Mouse (Mus musculus) midbrain, embryonic 12.5 days (tissue): ENCODE data around the gene Specc1. TPM values are rescaled to one million over a fixed set of nuclear protein-coding genes. Genes with fewer than 3 reads are reported as not detected.

Source experiments
- ATAC-seq: fragments of 200-750 bp; cut with Nextera tagmentation; 2 replicates; pipeline ENCODE4 v1.8.0; 2017; ENCODE audit warnings: low read depth, moderate TSS enrichment, moderate library complexity; ENCODE audit not compliant: low FRiP score
- H3K27ac ChIP-seq: fragments of 300-500 bp; sonication (generic); replicated peaks from 2 replicates; pipeline ENCODE4 v1.5.1; 2016; ENCODE audit warnings: mild to moderate bottlenecking
- H3K27me3 ChIP-seq: fragments of 300-500 bp; sonication (generic); 2 replicates; pipeline ENCODE4 v1.6.1; 2016; ENCODE audit warnings: mild to moderate bottlenecking
- H3K36me3 ChIP-seq: fragments of 300-500 bp; sonication (generic); 2 replicates; pipeline ENCODE4 v1.6.1; 2016
- H3K4me1 ChIP-seq: fragments of 300-500 bp; sonication (generic); 2 replicates; pipeline ENCODE4 v1.6.1; 2016
- H3K4me2 ChIP-seq: fragments of 300-500 bp; sonication (generic); replicated peaks from 2 replicates; pipeline ENCODE4 v1.6.1; 2016; ENCODE audit warnings: mild to moderate bottlenecking, moderate library complexity
- H3K4me3 ChIP-seq: fragments of 300-500 bp; sonication (generic); 2 replicates; pipeline ENCODE4 v1.5.1; 2016; ENCODE audit warnings: mild to moderate bottlenecking
- H3K9ac ChIP-seq: fragments of 300-500 bp; sonication (generic); replicated peaks from 2 replicates; pipeline ENCODE4 v1.6.1; 2016; ENCODE audit warnings: mild to moderate bottlenecking, moderate library complexity
- H3K9me3 ChIP-seq: fragments of 300-500 bp; sonication (generic); 2 replicates; pipeline ENCODE4 v1.6.1; 2016; ENCODE audit warnings: mild to moderate bottlenecking
- WGBS: fragments of 180-500 bp; shearing (Covaris S2); methylation state at CpG from one replicate; pipeline ENCODE4 v1.1.7; 2016; 5-methylcytosine and 5-hydroxymethylcytosine counted together
- polyA plus RNA-seq: library from polyadenylated mRNA; unstranded; fragments of >200 nt; fragmentation: Nextera tagmentation; extraction: Ambion mirVana; gene quantifications from 2 replicates; pipeline ENCODE4 v1.2.1, GENCODE M21; 2016

The Specc1 gene
- polyA plus RNA-seq, 1 experiment from 2014 or later, result 16.6 TPM

DNA sequence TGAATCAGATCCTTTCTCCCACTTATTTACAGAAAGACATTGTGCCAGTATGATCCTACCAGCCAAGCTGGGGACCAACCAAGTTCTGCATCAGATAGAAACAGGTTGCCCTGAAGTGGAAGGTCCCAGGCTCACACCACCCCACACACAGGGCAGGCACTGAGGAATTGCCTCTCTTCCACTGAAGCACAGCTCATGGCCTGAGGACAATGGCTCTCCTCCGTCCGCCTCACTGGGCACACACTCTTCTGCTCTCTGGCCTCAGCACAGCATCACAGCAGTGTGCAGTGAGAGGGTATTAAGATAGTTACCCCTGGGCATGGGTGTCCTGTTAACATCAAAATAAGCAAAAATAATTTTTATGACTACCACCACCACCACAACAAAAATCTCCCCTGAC, 252.5 kb downstream of the Specc1 start:
- WGBS, result 39% methylated on average over 2 of the region's 2 CpGs

DNA sequence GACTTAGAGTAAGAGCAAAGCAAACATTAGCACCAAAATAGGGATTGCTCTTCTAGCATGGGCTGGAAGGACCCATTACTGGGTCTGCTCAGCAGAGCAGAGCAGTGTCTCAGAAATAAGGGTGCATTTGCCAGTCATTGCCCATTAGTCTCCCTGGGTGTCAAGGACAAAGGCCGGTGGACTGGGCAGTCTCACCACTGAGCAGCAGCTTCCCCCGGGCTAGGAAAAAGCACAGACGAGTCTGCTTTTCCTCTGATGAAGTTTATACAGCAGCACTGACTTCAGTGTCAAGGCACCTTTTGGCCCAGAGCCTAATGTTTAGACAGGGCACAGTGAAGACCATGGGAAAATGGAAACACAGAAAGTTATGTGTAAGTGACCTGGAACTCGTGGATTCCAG, 253.3 kb downstream of the Specc1 start:
- no peak overlapping the region for H3K9ac ChIP-seq
- no peak overlapping the region for H3K4me2 ChIP-seq
- H3K27me3 ChIP-seq, result no peaks in the 10 kb centered on the region
- no peak for ATAC-seq
- WGBS, result 75% methylated on average over 4 of the region's 4 CpGs
- H3K4me1 ChIP-seq, result no peaks in the 10 kb centered on the region
- H3K36me3 ChIP-seq, result 0 out of 2 replicates have a peak, but pooled peaks cover 5% of the 10 kb centered on the region
- H3K9me3 ChIP-seq, result no peaks in the 10 kb centered on the region
- no peak overlapping the region for H3K27ac ChIP-seq
- no peak overlapping the region for H3K4me3 ChIP-seq

More for the DNA sequence above, 252.5 kb downstream of the Specc1 start:
- H3K27me3 ChIP-seq, result no peaks in the 10 kb centered on the region
- H3K4me1 ChIP-seq, result no peaks in the 10 kb centered on the region
- no peaks in the 10 kb centered on the region for H3K9me3 ChIP-seq
- no peak overlapping the region for H3K9ac ChIP-seq
- H3K27ac ChIP-seq, result no peak overlapping the region
- no peak overlapping the region for H3K4me2 ChIP-seq
- no peak for ATAC-seq
- H3K36me3 ChIP-seq, result 0 out of 2 replicates have a peak, but pooled peaks cover 5% of the 10 kb centered on the region
- H3K4me3 ChIP-seq, result no peak overlapping the region

DNA sequence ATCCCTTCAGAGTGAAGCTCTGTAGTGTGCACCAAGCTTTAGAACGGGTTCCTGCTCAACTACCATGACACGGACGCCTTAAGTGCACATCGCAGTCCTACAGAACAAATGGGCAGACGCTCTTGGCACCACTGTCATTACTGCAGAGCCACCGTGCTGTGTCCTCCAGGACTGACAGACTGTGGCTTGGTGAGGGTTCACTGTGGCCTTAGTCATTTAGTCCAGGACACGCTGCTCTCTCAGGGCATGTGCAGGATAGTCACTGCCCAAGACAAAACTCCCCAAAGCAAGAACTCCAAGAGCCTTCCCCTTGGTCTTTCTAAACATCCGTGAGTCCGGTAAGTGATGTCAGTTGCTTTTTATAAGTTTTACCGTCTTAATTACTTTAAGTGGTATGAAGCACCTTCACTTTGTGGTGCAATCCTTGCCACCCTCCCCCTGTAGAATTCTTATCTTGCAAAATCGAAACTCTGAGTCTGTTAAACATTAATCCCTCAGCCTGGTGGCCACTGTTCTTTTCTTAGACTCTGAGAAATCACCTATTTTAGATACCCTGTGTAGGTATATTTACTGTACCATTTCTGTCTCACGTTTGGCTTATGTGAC, 256.9 kb downstream of the Specc1 start:
- Histone ChIP-seq H3K4me3 (no peak overlapping the region), H3K36me3 (no peaks in the 10 kb centered on the region), H3K9ac (no peak overlapping the region), H3K27me3 (no peaks in the 10 kb centered on the region), H3K9me3 (no peaks in the 10 kb centered on the region), H3K4me1 (no peaks in the 10 kb centered on the region), H3K4me2 (no peak overlapping the region), H3K27ac (no peak overlapping the region)
- ATAC-seq, result no peak
- 92% methylated on average over 12 of the region's 12 CpGs for WGBS

DNA sequence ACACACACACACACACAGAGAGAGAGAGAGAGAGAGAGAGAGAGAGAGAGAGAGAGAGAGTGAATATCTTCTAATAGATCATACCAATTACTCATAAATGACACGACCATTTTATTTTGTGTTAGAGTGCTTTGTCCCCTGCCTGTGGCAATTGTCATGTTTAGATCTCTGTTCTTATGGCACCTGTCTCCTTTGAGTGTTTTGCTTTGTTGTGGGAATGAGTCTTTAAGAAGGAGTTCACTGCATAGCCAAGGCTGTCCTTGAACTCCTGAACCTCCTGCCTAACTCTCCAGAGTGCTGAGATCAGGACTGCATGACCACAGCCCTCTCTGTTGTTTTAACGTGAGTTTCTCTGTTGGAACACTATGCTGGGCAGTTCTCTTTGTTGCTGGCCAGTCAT, 258.5 kb downstream of the Specc1 start:
- peaks cover 4% of the 10 kb centered on the region; the same call in 1 of the 2 replicates for H3K36me3 ChIP-seq
- H3K27ac ChIP-seq, result no peak overlapping the region
- H3K4me3 ChIP-seq, result no peak overlapping the region
- ATAC-seq, result no peak
- H3K4me1 ChIP-seq, result no peaks in the 10 kb centered on the region
- no peak overlapping the region for H3K9ac ChIP-seq
- WGBS, result 66% methylated on average over 2 of the region's 2 CpGs
- H3K27me3 ChIP-seq, result no peaks in the 10 kb centered on the region
- no peak overlapping the region for H3K4me2 ChIP-seq
- H3K9me3 ChIP-seq, result no peaks in the 10 kb centered on the region

DNA sequence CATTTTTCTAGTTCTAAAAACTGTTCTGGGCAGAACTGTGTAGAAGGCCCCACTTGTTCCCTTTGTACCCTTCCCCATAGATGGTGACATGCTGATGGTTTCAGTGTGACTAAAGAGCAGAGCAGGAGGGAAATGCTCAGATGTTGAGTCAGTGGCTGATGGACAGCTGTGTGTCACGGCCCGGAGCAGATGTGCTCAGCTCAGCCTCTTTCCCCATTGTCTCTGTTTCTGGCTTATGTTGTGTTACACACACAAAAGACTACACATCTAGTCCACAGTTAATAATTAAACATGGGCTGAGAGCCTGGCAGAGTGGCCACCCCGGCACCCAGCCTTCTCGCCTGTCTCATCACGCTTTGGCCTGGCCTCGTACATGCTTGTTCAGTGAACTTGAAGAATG, 261.2 kb downstream of the Specc1 start:
- no peak for ATAC-seq
- no peak overlapping the region for H3K4me2 ChIP-seq
- H3K27me3 ChIP-seq, result no peaks in the 10 kb centered on the region
- WGBS, result 62% methylated on average over 6 of the region's 6 CpGs
- peaks cover 4% of the 10 kb centered on the region; the same call in 1 of the 2 replicates for H3K36me3 ChIP-seq
- no peaks in the 10 kb centered on the region for H3K4me1 ChIP-seq
- no peaks in the 10 kb centered on the region for H3K9me3 ChIP-seq
- H3K27ac ChIP-seq, result no peak overlapping the region
- H3K9ac ChIP-seq, result no peak overlapping the region
- H3K4me3 ChIP-seq, result no peak overlapping the region

DNA sequence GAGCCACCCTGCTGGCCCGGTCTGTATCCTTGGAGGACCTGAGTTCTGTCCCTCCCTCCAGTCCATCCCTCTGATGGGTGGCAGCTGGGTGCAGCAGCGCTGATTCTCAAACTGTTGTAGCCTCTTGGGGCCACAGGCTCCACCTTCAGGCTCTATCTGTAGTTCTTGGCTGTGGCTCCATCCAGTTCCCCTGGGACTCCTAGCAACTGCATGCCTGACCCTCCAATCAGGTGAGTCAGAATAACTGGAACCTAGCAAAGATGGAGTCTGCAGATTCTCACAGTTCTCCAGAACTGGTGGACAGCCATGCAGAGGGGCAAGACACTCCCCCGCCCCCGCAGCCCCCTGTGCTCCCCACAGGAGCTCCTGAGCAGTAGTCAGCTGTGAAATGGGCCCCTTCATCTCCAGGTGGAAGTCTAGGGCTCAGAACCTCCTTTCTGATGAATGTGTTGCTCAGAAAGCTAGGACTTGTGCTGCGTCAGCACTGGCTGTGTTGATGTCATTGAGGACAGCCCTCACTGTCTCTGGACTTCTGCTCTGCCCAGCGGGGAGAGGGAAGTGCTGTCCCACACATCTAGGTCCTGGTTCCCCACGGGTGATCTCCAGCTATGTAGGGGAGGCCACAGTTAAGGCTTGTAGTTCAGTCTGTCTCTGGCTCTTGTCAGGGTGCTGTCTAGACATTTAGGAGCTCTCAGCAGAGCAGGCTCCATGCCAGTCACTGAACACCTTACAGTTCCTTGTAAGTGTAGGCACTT, 264.4 kb downstream of the Specc1 start:
- Histone ChIP-seq H3K36me3 (peaks cover 4% of the 10 kb centered on the region; the same call in 1 of the 2 replicates), H3K27me3 (no peaks in the 10 kb centered on the region), H3K4me2 (no peak overlapping the region), H3K9ac (no peak overlapping the region), H3K4me1 (no peaks in the 10 kb centered on the region), H3K27ac (no peak overlapping the region), H3K9me3 (no peaks in the 10 kb centered on the region), H3K4me3 (no peak overlapping the region)
- WGBS, result 78% methylated on average over 7 of the region's 7 CpGs
- ATAC-seq, result no peak

DNA sequence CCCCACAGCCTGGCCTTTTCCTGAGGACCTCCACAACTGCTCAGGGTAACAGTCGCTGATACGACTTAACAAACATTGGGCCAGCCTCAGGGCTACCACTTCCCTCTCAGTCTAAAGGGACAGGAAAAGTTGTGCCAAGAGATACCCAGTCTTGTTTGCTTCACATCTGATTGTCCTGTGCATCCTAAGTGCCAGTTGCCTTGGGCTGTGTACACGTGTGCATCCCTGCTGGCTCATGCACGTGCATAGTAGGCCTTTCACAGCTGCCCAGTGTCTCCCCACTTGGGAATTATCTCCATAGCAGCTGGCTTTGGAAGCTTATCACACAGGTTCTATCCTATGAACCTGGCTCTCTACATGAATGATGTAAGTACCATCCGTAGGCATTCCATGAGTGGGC, 266.9 kb downstream of the Specc1 start:
- 91% methylated on average over 5 of the region's 5 CpGs for WGBS
- no peaks in the 10 kb centered on the region for H3K9me3 ChIP-seq

DNA sequence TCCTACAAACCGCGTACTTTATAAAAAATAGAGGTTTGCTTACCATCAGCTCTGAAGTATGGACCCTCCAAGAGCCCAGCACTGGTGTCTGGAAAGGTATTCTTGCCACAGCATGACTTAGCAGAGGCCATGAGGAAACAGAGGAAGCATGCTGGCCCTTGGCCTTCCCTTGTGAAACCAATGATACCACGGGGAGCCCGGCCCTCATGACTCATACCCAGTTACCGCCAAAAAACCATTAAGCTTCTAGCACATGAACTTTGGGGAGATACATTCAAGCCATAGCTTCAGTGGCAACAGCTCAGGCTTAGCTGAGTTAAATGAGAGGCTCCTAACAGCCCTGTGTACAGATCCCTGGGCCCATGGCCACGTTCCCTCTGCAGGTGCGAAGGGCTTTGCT, 267.4 kb downstream of the Specc1 start:
- no peak overlapping the region for H3K9ac ChIP-seq
- H3K9me3 ChIP-seq, result no peaks in the 10 kb centered on the region
- ATAC-seq, result no peak
- H3K27ac ChIP-seq, result no peak overlapping the region
- 96% methylated on average over 7 of the region's 7 CpGs for WGBS
- no peaks in the 10 kb centered on the region for H3K4me1 ChIP-seq
- no peak overlapping the region for H3K4me2 ChIP-seq
- no peaks in the 10 kb centered on the region for H3K27me3 ChIP-seq
- no peak overlapping the region for H3K4me3 ChIP-seq
- peaks cover 4% of the 10 kb centered on the region; the same call in 1 of the 2 replicates for H3K36me3 ChIP-seq

More for the DNA sequence above, 266.9 kb downstream of the Specc1 start:
- no peaks in the 10 kb centered on the region for H3K27me3 ChIP-seq
- no peak overlapping the region for H3K27ac ChIP-seq
- H3K4me1 ChIP-seq, result no peaks in the 10 kb centered on the region
- H3K9ac ChIP-seq, result no peak overlapping the region
- H3K36me3 ChIP-seq, result peaks cover 4% of the 10 kb centered on the region; the same call in 1 of the 2 replicates
- no peak overlapping the region for H3K4me2 ChIP-seq
- no peak overlapping the region for H3K4me3 ChIP-seq
- no peak for ATAC-seq

DNA sequence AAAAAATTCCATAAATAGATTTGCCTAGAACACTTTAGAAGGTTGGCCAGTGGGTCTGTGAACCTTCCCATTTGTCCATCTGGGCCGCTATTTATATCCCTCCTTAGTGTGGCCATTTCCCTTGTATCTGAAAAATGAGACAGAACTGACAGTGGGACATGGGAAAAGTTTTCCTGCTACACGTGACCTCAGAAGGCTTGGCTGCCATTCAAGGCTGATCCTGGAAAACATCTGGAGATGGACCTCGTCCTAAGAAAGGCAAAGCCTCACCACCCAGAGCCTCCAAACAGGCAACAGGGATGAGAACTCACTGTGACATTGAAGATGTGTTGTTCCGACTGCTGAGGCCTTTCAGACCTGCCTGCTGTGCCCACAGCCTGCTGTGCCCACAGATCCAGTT, 268.2 kb downstream of the Specc1 start:
- no peaks in the 10 kb centered on the region for H3K27me3 ChIP-seq
- no peaks in the 10 kb centered on the region for H3K36me3 ChIP-seq
- H3K4me3 ChIP-seq, result no peak overlapping the region
- H3K4me1 ChIP-seq, result no peaks in the 10 kb centered on the region
- WGBS, result 77% methylated on average over 4 of the region's 4 CpGs
- ATAC-seq, result no peak
- no peak overlapping the region for H3K4me2 ChIP-seq
- H3K9ac ChIP-seq, result no peak overlapping the region
- no peak overlapping the region for H3K27ac ChIP-seq
- H3K9me3 ChIP-seq, result no peaks in the 10 kb centered on the region

DNA sequence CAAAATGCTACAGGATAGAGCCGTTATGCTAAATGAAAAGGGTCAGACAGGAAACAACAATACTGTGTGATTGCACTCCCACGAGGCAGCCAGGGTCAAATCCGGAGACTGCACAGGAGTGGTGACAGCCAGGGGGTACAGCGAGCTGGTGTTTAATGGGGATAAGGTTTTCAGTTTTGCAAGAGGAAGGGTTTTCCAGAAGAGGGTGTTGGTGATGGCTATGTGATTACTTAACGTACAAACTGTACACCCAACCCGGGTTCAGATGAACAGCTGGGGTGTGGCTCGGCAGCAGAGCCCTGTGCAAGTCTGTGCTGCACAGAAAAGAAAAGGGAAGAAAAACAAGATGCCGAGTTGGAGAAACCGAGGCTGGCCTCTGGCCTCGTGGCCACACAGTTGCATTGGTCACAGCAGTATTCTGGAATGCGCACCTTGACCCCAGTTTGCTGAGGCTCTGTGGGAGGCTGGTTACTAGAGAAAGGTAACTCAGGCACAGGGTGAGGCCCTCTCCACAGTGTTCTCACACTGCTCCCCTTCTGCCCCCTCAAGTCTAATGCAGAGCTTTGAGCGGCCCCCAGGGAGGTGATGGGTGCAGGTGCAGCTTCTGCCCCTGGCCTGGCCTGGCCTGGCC, 284.2 kb downstream of the Specc1 start:
- no peaks in the 10 kb centered on the region; the same call in 1 of the 2 replicates for H3K27me3 ChIP-seq
- no peak overlapping the region for H3K27ac ChIP-seq

DNA sequence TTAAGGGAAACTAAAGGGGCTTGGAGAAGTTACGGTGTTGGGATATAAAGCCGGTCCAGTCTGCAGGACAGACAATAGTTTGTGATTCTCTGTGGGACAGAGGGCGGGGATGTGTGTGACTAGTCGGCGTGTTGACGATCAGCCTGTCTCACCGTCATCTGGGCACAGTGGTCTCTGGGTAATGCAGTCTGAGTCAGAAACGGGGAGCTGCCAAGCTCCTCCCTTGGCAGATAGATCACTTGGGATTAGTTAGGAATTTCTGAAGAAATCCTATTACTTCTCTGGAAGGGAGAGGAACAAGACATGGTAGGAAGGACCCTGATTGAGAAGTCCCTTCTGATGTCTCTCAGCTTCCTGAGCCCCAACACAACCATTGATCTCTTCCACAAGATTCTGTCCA, 287.3 kb downstream of the Specc1 start:
- Histone ChIP-seq H3K27me3 (peaks cover 19% of the 10 kb centered on the region), H3K4me3 (no peak overlapping the region), H3K4me2 (no peak overlapping the region), H3K4me1 (0 out of 2 replicates have a peak, but pooled peaks cover 3% of the 10 kb centered on the region), H3K9me3 (no peaks in the 10 kb centered on the region), H3K27ac (no peak overlapping the region), H3K9ac (no peak overlapping the region), H3K36me3 (no peaks in the 10 kb centered on the region)
- WGBS, result 94% methylated on average over 8 of the region's 8 CpGs
- ATAC-seq, result no peak

More for the DNA sequence above, 284.2 kb downstream of the Specc1 start:
- Histone ChIP-seq H3K9ac (no peak overlapping the region), H3K4me2 (no peak overlapping the region), H3K36me3 (no peaks in the 10 kb centered on the region), H3K9me3 (no peaks in the 10 kb centered on the region), H3K4me3 (no peak overlapping the region), H3K4me1 (no peaks in the 10 kb centered on the region)
- WGBS, result 81% methylated on average over 12 of the region's 12 CpGs
- no peak for ATAC-seq

DNA sequence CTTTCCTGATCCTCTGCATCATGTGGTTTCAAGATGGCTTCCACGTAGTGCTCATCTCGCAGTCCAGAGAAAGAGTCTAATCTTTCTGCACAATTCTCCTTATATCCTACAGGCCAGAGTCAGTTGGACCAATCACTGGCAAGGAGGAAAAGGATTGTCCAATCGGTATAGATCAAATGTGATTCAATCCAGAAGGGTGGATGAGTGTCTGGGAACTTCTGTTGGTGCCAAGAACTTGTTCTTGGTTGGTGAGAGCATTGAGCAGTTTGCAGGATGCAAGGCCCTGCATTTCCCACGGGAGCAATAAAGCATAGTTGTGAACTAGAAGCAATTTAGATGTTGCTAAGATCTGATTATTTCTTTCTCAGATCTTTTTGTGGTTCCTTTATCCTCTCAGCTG, 287.9 kb downstream of the Specc1 start:
- no peaks in the 10 kb centered on the region for H3K9me3 ChIP-seq
- H3K4me3 ChIP-seq, result no peak overlapping the region
- no peaks in the 10 kb centered on the region for H3K36me3 ChIP-seq
- H3K4me2 ChIP-seq, result no peak overlapping the region
- H3K4me1 ChIP-seq, result peaks cover 3% of the 10 kb centered on the region; the same call in 1 of the 2 replicates
- no peak overlapping the region for H3K9ac ChIP-seq
- no peak for ATAC-seq
- 90% methylated on average over 4 of the region's 4 CpGs for WGBS
- no peak overlapping the region for H3K27ac ChIP-seq
- H3K27me3 ChIP-seq, result peaks cover 25% of the 10 kb centered on the region
